Mouse (Mus musculus) hematopoietic stem cell, adult 5-6 weeks (primary cell): Measurements from ENCODE around the gene Dok7. TPM values are rescaled to one million over a fixed set of nuclear protein-coding genes. Genes with fewer than 3 reads are reported as not detected.

ENCODE experiments used
- ATAC-seq, 2 experiments: fragments of 125-278 bp in 1 of 2; replicated peaks in 1 of 2; 2 replicates each; pipeline ENCODE4 v1.8.0; 2016 to 2017; ENCODE audit warnings: inconsistent platforms in 2 of 2, mild to moderate bottlenecking in 2 of 2, moderate number of reproducible peaks in 2 of 2, low read depth in 1 of 2, moderate TSS enrichment in 1 of 2; ENCODE audit not compliant: low FRiP score in 2 of 2, poor library complexity in 2 of 2, severe bottlenecking in 2 of 2, insufficient read depth in 1 of 2, low TSS enrichment in 1 of 2
- total RNA-seq: library from RNA; stranded (forward); fragments of 172-1452, 232-1000 nt; gene quantifications from 2 replicates; pipeline ENCODE4 v1.2.3, GENCODE M21; 2017

The Dok7 gene
- total RNA-seq, 1 experiment from 2014 or later, result not detected

DNA sequence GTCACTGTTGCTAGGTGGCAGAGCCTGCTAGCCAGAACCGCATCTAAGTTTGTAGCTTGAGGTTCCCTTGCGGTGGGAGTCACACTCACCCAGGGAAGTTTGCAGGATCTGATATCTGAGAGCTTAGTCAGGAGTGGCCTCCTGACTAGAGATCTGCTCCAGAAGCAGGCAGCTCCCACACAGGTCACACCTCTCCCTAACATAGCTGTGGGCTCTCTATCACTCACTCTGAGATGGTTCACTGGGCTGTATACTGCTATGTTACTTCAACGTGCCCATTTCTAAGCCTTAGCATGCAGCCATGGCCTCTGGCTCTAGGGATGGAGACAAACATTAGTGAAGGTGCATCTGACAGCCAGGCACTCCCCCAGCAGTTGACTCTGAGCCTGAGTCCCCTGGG is 35.1 kb downstream of the Dok7 start:
- ATAC-seq, result no peak

DNA sequence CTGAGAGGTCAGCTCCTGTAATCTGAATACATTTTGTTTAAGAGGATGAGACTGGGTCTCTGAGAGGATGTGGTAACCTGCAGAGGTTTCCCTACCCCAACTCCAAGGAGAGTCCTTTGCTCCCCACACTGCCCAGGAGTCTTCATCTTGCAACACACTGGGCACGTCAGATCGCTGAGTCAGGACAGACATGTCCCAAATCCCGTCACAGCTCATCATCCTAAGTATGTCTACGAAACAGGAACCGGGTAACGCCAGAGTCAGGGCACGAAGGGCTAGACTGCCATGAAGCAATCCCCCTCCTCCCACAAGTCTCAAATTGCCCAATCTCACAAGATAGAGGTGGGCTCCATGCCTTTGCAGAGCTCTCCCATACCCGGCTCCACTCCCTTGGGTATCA is 46.5 kb downstream of the Dok7 start:
- no peak for ATAC-seq

DNA sequence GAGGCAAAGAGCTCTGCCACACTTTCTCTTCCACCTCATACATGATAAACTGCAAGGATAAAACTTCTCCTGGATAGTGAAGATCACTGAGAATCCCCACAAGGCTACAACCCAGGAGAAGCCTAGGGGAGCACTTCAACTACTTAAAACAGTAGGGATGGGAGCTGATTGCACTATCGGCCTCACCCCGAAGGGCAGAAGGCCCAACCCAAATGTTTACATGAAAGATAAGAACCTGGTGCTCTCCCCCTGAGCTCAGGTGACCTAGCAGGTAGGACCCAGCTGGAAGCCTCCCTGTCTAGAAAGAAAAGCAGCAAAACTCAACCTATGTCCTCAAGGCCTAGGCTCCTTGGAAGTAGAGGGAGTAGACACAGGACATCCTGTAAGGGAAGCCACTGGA is 47.0 kb downstream of the Dok7 start:
- no peak for ATAC-seq

DNA sequence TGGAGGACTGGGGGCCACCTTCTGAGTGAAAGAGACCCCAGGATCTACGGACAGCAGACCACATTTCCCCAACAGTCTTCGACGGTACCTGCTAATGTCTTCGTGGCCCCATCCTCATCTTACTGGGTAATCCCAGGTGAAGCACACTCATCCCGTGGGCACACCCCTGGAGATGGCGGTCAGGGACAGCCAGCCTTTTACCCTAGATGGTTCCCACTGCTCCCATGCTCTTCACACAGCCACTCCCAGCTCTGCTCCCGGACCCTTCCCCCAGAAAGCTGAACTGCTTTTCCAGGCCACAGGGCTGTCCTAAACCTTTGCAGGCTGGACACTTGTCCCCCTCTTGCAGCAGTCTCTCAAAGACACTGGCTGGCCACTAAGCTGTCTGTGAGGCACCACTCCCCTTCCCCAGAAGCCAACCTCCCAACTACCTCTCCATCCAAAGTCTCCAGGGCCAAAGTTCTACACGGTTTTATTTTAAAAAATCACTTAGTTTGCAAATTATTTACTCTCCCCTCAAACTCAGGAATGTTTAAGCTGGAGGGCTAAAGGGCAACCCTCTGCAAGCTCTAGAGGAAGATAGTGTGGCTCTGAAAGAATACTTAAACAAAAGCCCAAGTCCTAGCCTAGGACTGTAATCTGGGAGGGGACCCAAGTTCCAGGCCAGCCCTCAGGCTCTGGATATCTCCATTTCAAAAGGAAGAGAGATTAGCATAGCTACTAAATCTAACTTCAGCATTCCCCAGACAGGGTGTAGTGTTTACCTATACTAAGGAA is 47.8 kb downstream of the Dok7 start:
- no peak for ATAC-seq

DNA sequence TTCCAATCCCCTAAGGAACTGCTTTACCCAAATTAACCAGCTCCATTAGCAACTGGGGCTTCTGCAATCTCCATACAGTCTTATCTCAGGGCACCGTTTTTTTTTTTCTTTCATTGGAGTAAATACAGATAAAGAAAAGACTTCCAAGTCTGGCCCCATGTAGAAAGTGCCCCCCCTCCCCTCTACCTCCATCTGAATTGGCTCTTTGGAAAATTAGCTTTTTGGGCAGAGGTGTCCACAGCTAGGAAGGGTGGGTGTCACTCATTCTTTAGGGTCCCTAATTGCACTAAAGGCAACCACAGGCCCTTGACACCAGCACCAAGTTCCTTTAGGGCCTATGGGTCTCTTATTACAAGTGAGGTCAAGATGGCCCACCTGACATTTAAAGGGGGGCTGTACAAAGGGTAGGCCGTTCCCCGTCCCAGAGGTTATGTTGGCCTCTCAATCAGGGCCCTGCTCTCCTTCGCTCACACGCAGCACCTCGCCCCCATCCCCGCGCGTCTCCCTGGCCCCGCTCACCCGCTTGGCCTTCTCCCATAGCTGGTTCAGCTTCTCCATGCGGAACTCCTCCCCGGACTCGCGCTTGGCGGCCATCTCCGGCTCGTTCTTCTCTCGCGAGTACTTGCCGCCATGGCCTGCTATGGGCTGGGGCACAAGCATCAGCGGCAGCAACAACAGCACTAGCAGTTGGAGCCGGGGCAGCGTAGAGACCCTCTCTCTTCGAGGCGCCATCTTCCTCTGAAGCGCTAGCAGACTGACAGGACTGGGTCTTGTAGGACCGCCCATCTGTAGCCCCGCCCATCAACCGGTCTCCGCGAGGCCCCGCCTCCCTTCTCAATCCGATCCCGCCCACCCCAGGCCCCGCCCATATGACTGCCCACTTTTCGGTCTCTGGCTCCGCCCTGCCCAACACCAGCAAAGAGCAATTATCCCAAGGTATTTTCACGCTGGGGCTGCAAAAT is 48.7 kb downstream of the Dok7 start, which contains the start of gene Lrpap1:
Gene Lrpap1 (minus strand): TSS at position 807 of the 962 bp plus-strand sequence.
- peak; percentile 88 to 91 for ATAC-seq

DNA sequence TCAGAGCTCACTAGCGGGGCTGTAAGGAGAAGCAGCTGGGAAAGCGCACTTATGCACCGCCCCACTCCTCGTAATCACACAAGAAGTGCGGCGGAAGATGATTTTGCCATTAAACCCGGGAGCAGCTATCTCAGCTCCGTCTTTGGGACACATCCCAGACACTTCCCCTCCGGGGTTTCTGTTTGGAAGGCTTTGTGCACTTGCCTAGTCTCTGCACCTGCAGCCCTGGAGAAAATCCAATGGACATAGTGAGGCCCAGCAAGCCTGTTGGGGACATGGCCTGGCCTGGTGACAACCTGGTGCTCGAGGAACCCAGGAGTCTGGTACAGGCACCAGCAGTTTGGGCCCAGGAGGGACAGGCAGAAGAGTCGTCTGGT is 49.3 kb downstream of the Dok7 start:
- ATAC-seq, result peak in 1 of 2 experiments; percentile 18; a peak in 2 of 4 replicates

DNA sequence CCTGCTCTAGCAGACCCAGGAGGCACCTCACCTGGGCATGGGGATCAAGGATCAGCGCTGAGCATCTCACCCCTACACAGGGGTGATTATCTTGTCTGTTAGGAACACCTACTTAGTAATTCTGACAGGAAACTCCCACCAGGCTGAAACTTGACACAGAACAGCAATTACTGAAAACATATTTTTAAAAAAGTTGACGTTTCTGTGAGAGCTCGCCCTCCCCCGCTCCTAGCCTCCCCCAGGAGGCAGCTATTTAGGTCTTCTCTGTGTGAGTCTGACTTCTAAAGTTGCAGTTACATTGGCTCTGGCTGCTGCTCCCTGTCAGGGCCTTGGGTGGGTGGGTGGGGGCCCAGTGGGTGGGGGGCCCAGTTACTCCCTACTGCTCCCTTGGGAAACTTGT is 55.9 kb downstream of the Dok7 start:
- no peak for ATAC-seq

DNA sequence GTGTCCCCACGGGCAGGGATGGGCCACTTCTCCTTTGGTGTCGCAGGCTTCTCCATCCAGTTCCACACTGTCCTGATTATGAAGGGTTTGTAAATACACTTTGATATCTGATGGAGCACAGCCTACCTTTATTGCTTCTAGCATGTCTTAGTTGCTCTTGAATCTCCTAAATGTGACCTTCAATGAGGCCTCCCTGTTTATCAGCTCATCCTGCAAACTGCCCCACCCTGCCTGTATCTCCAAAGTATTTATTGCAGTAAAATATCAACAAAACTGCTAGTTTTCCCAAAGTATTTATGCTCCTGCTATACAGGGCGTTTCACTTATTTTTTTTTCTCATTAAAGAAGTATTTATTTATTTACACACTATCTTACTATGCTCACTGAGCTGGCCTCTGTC is 59.4 kb downstream of the Dok7 start:
- no peak for ATAC-seq

DNA sequence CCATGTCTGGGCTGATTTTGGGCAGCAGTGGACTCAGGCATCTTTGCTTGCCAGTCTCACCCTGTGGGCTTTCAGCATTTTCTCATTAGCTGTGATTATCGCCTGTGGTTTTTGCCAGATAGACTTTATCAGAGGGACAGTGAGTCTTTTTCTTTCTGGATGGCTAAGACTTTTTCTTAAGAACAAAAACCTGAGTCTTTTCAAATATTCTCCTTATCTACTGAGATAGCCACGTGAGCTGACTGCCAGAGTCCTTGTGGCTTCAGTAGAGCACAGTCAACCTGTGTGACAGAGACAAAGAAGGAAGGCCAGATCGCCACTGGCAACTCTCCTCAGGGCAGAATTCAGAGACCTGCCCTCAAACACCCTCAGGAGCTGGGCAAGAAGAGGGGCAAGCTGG is 61.1 kb downstream of the Dok7 start:
- no peak for ATAC-seq

DNA sequence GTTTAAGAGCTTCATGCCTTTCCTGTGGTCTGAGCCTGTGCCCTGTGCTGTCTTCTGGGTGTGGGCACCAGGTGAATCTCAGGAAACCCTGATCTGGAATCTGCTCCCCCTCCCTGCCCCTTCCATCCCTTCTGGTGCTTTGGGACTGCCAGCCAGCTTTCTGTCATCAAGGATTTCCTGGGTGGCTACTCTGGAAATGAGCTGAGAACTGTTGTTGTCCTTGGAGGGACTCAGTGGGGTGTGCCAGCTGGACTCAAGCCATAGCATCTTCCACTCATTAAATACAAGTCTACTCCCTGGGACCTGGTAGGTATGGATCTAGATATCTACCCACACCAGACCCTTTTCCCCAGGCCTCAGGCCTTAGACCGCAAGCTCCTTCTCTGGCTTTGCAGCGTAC is 61.9 kb downstream of the Dok7 start:
- ATAC-seq, result no peak

DNA sequence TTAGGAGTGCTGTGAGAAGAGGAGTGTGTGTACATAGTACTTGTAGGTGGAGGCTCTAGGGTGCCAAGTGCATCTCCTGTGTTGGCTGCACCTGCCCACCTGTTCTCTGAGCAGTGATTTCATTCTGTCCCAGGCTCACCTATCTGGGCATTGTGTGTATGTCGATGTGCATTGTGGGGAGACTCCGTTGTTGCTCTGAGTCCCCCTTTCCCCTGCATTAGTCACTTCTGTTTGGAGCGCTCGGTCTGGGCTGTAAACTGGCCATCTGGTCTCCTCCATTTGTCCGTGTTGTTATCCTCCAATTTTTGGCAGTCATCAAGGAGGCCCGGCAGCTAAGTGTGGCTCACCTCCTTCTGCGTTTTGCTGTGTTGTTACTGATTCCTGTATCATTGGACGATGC is 63.5 kb downstream of the Dok7 start:
- ATAC-seq, result no peak

DNA sequence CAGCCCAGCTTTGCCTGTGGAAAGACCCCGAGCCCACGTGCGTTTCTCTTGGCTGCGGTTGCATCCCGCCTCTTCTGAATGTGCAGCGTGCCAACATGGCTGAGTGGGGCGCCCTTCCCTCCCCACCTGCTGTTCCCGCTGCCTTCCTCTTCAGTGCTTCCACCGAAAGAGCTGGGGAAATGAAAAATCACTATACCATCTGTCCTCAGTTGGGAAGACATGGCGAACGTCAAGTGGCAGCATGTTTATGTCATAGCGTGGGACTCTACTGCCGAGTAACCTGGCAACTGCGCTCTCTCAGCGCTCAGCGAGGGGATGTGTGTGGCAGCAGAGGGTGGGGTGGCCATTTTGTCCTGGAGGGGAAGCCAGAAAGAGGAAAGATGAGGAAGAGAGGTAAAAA is 72.6 kb downstream of the Dok7 start:
- no peak for ATAC-seq

DNA sequence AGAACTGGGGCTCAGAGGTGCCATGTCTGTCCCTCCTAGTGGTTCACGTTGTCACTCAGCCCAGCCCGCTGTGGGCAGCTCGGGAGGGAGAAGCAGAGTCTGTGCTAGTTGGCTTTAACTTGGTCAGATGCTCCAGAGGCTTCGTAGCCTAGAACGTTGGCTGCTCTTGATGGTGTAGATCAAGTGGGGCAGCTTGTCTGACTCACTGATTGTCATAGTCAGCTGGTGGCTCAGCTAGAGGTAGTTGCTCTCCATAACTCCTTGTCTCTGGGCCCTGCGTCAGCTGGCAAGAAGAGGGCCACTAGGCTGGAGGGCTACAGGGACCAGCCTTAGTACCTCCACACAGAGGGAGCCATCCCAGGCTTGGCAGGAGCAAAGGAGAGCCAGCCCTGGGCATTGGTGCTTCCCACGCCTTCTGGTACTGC is 73.2 kb downstream of the Dok7 start:
- no peak for ATAC-seq

DNA sequence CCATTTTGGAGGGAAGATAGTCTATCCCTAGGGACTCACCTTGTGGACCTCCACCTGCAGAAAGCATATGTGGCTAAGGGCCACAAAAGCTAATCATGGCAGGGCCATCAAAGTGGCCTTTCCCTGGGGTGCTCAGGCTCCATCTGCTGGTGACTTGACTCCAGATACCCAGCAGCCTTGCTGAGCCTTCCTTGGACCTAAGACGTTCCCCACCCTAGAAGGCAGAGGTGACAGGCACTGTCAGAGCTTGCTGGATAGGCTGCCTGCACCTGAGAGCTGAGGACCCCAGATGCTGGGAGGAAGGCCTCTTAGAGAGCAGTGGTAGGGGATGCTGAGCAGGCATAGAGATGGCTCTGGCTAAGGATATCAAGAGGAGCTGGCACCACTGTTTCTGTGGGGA is 74.7 kb downstream of the Dok7 start:
- ATAC-seq, result no peak; a peak in 1 of 4 replicates

DNA sequence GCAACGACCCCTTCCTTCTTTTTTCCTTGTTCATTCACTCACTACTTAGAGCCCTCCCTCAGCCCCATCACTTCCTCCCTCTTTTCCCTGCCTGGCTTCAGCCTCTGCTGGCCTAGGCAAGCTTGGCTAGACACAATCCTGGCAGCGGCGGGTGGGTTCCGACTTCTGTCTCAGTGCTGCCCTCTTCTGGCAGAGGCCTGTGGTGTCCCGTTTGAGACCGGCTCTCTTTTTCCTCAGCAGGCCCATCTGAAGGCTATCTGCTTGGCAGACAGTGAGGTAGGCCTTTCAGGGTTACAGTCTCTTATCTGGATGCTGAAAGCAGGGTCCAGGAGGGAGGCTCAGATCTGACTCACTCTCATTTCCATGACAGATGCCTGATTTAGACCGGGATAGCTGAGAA is 75.2 kb downstream of the Dok7 start:
- ATAC-seq, result peak; percentile 70 to 82

DNA sequence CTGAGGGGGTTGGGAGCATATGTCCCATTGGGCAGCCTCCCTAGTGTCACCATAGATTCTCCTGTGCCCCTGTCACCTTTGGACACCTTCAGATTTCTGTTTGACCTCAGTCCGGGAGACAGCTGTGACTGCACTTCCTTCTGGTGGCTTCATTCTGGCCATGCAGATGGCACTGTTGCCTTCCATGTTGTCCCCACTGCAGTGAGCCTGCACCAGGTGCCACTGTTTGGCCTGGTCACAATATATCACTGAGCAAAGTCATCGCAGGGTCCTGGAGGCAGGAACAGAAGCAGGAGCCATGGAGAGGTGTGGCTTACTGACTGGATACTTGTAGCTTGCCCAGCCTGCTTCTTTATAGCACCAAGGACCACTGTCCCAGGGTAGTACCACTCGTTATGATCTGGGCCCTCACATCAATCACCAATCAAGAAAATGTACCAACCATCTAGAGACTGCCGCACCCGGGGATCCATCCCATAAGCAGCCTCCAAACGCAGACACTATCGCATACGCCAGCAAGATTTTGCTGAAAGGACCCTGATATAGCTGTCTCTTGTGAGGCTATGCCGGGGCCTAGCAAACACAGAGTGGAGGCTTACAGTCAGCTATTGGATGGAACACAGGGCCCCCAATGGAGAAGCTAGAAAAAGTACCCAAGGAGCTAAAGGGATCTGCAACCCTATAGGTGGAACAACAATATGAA is 75.9 kb downstream of the Dok7 start:
- ATAC-seq, result no peak

DNA sequence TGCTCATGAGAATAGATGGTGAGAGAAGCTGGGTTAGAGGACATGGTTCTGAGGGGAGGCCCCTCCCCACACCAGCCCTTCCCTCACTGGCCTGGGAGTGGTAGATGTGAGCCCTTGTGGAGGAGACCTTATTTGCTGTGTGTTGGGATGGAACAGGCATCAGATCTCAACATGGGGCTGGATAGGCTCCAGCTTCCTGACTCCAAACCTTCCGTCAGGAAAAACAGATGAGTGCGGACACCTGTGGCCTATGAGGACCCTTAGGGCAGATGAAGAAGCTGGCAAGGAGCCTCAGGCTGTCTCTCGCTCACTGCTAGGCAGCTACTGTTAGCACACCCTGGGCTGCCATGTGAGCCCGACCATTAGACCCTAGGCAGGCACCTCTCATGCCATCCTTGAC is 76.9 kb downstream of the Dok7 start:
- ATAC-seq, result no peak

DNA sequence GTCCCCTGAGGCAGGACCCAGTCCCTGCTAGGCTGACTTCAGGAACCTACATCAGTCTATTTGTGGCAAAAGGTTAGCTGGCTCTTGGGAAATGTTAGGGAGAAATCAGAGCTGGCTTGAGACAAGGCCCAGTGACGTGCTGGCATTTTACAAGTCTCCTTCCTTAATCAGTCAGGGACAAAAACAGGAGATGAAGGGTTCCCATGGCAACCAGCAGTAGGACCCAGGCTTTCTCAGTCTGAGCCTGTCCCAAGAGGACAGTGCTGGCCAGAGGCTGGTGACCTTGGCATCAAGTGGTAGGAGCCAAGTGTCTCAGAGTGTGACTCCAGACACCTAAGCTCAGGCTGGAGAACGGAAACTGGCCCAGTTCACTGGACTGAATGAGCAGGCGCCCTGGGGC is 77.7 kb downstream of the Dok7 start:
- ATAC-seq, result no peak
